Mouse (Mus musculus): ENCODE measurements at regions not wholly inside any gene's neighbourhood (a gene's known extent, or its start where the extent isn't known, plus 50 kb on each side); places are given as distances from the start of the nearest gene placed in this dataset.
A peak's percentile ranks its signal among the peaks of the same experiment; 100 is the strongest.

- Histone ChIP-seq H3K4me2 (ENCODE audit: low read length) (no peak overlapping the region), H3K9me3 (ENCODE audit: control insufficient read depth, low read length) (no peaks in the 10 kb centered on the region), H3K9ac (replicated peaks; ENCODE audit: low read depth, low read length) (no peak overlapping the region), H3K27ac (ENCODE audit: low read length) (no peak overlapping the region), H3K36me3 (ENCODE audit: control insufficient read depth, insufficient read depth) (no peaks in the 10 kb centered on the region), H3K4me3 (replicated peaks; ENCODE audit: low read length) (no peak overlapping the region), H3K27me3 (replicated peaks; ENCODE audit: control insufficient read depth, insufficient read depth, low read length) (no peaks in the 10 kb centered on the region), H3K4me1 (replicated peaks; ENCODE audit: control insufficient read depth, insufficient read depth, low read length) (no peaks in the 10 kb centered on the region)
- 86% methylated on average over 2 of the region's 2 CpGs for WGBS
- ATAC-seq, result no peak
These were observed 307.0 kb downstream of the Rnd3 start for GRCm38 (mm10) chr2:50841881-50842280.

GRCm38 (mm10) chr2:50835511-50836320, 313.2 kb downstream of the Rnd3 start:
- H3K27me3 ChIP-seq (replicated peaks; ENCODE audit: control insufficient read depth, insufficient read depth, low read length), result no peaks in the 10 kb centered on the region
- no peak overlapping the region for H3K4me2 ChIP-seq (ENCODE audit: low read length)
- peaks cover 6% of the 10 kb centered on the region; the same call in 1 of the 2 replicates for H3K4me1 ChIP-seq (replicated peaks; ENCODE audit: control insufficient read depth, insufficient read depth, low read length)
- no peak overlapping the region for H3K9ac ChIP-seq (replicated peaks; ENCODE audit: low read depth, low read length)
- no peak overlapping the region for H3K27ac ChIP-seq (ENCODE audit: low read length)
- no peaks in the 10 kb centered on the region for H3K36me3 ChIP-seq (ENCODE audit: control insufficient read depth, insufficient read depth)
- 43% methylated on average over 6 of the region's 6 CpGs for WGBS
- H3K4me3 ChIP-seq (replicated peaks; ENCODE audit: low read length), result no peak overlapping the region
- ATAC-seq, result peak; percentile 80
- no peaks in the 10 kb centered on the region for H3K9me3 ChIP-seq (ENCODE audit: control insufficient read depth, low read length)

DNA sequence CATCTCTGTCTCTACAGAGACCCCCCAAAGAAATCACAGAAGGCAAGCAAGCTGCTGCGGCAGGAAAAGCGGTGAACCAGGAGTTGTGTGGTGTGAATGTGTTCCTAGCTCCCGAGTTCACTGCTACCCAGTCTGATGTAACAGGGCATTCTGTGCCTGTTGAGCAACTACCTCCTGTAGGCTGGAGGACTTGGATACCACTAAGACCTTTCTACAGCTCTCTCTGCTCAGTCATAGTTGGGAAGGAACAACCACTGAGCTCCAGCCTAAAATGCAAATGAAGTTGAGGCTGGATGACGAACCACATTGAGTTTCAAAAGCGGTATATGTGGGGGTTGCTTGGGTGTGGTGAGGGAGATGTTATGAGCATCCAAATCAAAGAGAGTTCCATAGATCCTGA, 315.1 kb downstream of the Rnd3 start:
- 90% methylated on average over 5 of the region's 5 CpGs for WGBS
- Histone ChIP-seq H3K4me1 (replicated peaks; ENCODE audit: control insufficient read depth, insufficient read depth, low read length) (peaks cover 6% of the 10 kb centered on the region; the same call in 1 of the 2 replicates), H3K9me3 (ENCODE audit: control insufficient read depth, low read length) (no peaks in the 10 kb centered on the region)

DNA sequence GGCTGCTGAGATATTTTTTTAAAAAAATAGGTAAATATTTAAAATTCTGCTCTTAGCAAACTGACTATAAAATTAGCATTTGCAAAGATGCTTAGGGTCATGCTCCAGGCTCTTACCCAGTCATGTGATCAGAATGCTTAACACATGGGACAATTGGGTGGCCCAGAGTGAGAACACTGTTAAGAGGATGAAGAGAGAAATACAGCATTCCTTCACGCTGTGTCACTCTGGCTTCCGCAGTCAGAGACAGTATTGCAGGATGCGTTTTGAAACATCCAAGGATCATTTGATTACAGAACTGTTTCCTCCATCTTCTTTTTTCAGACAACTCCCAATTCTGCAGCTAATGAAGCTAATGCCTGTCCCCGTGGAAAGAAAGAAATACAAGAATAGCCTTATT, 316.4 kb downstream of the Rnd3 start:
- ATAC-seq, result no peak
- no peak overlapping the region for H3K4me2 ChIP-seq (ENCODE audit: low read length)
- WGBS, result 33% methylated on average over 4 of the region's 4 CpGs

More for the DNA sequence above, 315.1 kb downstream of the Rnd3 start:
- no peak overlapping the region for H3K27ac ChIP-seq (ENCODE audit: low read length)
- H3K9ac ChIP-seq (replicated peaks; ENCODE audit: low read depth, low read length), result no peak overlapping the region
- H3K4me2 ChIP-seq (ENCODE audit: low read length), result no peak overlapping the region
- H3K4me3 ChIP-seq (replicated peaks; ENCODE audit: low read length), result no peak overlapping the region
- H3K27me3 ChIP-seq (replicated peaks; ENCODE audit: control insufficient read depth, insufficient read depth, low read length), result no peaks in the 10 kb centered on the region
- no peaks in the 10 kb centered on the region for H3K36me3 ChIP-seq (ENCODE audit: control insufficient read depth, insufficient read depth)
- no peak for ATAC-seq

DNA sequence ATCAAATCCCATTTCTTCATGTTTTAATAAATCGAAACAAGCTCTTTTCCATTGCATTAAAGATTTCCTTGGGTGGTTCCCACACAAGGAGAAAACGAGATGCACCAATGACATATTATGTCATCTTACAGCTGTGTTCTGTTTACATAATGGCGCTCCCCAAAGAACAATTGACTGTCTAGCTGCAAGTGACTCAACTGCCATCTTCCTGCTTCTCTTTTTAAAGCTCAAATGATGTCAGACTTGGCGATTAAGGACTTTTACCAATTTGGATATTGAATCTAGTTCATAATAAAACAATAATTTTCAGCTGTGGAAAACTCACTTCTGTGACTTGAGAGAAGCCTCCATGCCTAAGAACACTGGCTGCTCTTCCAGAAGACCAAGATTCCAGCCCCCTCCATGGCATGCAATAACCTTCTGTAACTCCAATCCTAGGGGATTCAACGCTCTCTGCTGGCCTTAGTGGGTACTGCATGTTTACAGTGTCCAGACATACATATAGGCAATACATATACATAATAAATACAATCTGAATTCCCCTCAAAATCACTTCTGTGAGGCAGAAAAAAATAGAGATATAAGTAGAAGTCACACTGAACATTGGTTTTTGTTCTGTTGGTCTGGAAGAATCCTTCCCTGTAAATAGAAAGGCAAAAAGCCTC, 318.7 kb downstream of the Rnd3 start:
- Histone ChIP-seq H3K36me3 (ENCODE audit: control insufficient read depth, insufficient read depth) (no peaks in the 10 kb centered on the region), H3K4me3 (replicated peaks; ENCODE audit: low read length) (no peak overlapping the region), H3K4me1 (replicated peaks; ENCODE audit: control insufficient read depth, insufficient read depth, low read length) (peaks cover 2% of the 10 kb centered on the region; the same call in 1 of the 2 replicates), H3K27ac (ENCODE audit: low read length) (no peak overlapping the region), H3K9ac (replicated peaks; ENCODE audit: low read depth, low read length) (no peak overlapping the region), H3K9me3 (ENCODE audit: control insufficient read depth, low read length) (no peaks in the 10 kb centered on the region), H3K4me2 (ENCODE audit: low read length) (no peak overlapping the region), H3K27me3 (replicated peaks; ENCODE audit: control insufficient read depth, insufficient read depth, low read length) (no peaks in the 10 kb centered on the region)
- WGBS, result 75% methylated on average over 5 of the region's 5 CpGs
- no peak for ATAC-seq

More for the DNA sequence above, 316.4 kb downstream of the Rnd3 start:
- H3K9me3 ChIP-seq (ENCODE audit: control insufficient read depth, low read length), result no peaks in the 10 kb centered on the region
- peaks cover 6% of the 10 kb centered on the region; the same call in 1 of the 2 replicates for H3K4me1 ChIP-seq (replicated peaks; ENCODE audit: control insufficient read depth, insufficient read depth, low read length)
- H3K27me3 ChIP-seq (replicated peaks; ENCODE audit: control insufficient read depth, insufficient read depth, low read length), result no peaks in the 10 kb centered on the region
- H3K4me3 ChIP-seq (replicated peaks; ENCODE audit: low read length), result no peak overlapping the region
- H3K36me3 ChIP-seq (ENCODE audit: control insufficient read depth, insufficient read depth), result no peaks in the 10 kb centered on the region
- no peak overlapping the region for H3K27ac ChIP-seq (ENCODE audit: low read length)
- no peak overlapping the region for H3K9ac ChIP-seq (replicated peaks; ENCODE audit: low read depth, low read length)

DNA sequence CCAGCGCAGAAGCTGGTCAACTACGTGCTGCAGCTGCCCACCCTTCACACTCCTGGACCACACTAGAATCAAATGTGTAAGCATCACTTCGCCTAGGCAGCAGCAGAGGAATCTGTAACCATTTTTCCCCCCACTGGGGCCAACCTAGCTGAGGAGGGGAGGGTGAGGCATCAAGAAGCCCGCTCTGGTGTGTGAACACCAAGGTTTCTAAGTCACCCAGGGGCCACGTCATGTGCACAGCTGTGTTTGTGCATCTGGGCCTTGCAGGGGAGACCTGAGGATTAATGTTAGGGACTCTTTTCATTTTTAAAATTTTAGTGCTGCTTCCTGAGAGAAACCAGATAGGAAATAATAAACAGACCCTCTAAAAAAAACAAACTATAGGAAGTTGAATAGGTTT, 321.8 kb downstream of the Rnd3 start:
- no peak overlapping the region for H3K27ac ChIP-seq (ENCODE audit: low read length)
- no peak overlapping the region for H3K4me3 ChIP-seq (replicated peaks; ENCODE audit: low read length)
- H3K9me3 ChIP-seq (ENCODE audit: control insufficient read depth, low read length), result no peaks in the 10 kb centered on the region
- H3K9ac ChIP-seq (replicated peaks; ENCODE audit: low read depth, low read length), result no peak overlapping the region
- no peaks in the 10 kb centered on the region for H3K27me3 ChIP-seq (replicated peaks; ENCODE audit: control insufficient read depth, insufficient read depth, low read length)
- ATAC-seq, result no peak
- no peak overlapping the region for H3K4me2 ChIP-seq (ENCODE audit: low read length)
- no peaks in the 10 kb centered on the region for H3K36me3 ChIP-seq (ENCODE audit: control insufficient read depth, insufficient read depth)
- 89% methylated on average over 5 of the region's 5 CpGs for WGBS
- H3K4me1 ChIP-seq (replicated peaks; ENCODE audit: control insufficient read depth, insufficient read depth, low read length), result no peaks in the 10 kb centered on the region

DNA sequence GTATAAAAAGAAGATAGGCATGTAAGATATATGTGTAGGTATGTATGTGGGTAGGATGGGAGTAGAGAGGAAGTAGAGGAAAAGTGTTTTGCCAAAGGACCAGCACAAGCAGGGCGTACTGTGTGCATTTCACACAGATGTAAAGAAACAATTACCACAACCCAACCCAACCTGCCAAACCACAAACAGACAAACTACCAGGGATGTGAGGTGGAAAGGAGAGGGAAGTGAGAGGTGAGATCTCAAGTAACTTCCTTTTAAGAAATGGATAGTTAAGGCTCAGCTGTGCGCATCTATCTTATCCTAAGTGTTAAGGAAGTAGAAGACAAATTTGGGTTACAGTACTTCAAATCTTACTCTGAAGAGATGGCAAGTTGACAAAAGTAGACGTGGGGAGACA, 322.4 kb downstream of the Rnd3 start:
- Histone ChIP-seq H3K9me3 (ENCODE audit: control insufficient read depth, low read length) (no peaks in the 10 kb centered on the region), H3K4me1 (replicated peaks; ENCODE audit: control insufficient read depth, insufficient read depth, low read length) (no peaks in the 10 kb centered on the region), H3K27ac (ENCODE audit: low read length) (no peak overlapping the region), H3K4me2 (ENCODE audit: low read length) (no peak overlapping the region), H3K27me3 (replicated peaks; ENCODE audit: control insufficient read depth, insufficient read depth, low read length) (no peaks in the 10 kb centered on the region), H3K4me3 (replicated peaks; ENCODE audit: low read length) (no peak overlapping the region), H3K36me3 (ENCODE audit: control insufficient read depth, insufficient read depth) (no peaks in the 10 kb centered on the region), H3K9ac (replicated peaks; ENCODE audit: low read depth, low read length) (no peak overlapping the region)
- no peak for ATAC-seq
- 91% methylated on average over 3 of the region's 3 CpGs for WGBS

- WGBS, result 92% methylated on average over 5 of the region's 5 CpGs
These were observed 323.3 kb downstream of the Rnd3 start for GRCm38 (mm10) chr2:50825626-50826025.

DNA sequence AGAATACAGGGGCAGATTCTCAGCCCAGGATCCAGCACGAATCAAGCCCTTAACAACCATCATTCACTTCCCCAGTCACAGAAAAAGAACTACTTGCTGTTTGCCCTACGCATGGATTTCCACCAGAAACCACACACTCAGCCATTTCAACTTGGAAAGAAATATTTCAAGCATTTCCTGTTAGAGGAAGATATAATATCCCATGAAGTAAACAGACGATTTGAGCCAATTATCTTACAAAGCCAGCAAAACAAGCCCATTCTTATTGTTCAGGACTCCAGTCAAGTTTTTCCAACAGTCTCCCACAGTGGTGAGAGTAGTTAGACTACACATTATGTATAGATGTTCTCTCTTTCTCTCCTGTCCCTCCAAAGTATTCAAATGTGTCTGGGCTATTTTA, 324.1 kb downstream of the Rnd3 start:
- 77% methylated on average over 3 of the region's 3 CpGs for WGBS

More at GRCm38 (mm10) chr2:50825626-50826025, 323.3 kb downstream of the Rnd3 start:
- Histone ChIP-seq H3K36me3 (ENCODE audit: control insufficient read depth, insufficient read depth) (no peaks in the 10 kb centered on the region), H3K27me3 (replicated peaks; ENCODE audit: control insufficient read depth, insufficient read depth, low read length) (no peaks in the 10 kb centered on the region), H3K4me2 (ENCODE audit: low read length) (no peak overlapping the region), H3K4me1 (replicated peaks; ENCODE audit: control insufficient read depth, insufficient read depth, low read length) (no peaks in the 10 kb centered on the region), H3K9ac (replicated peaks; ENCODE audit: low read depth, low read length) (no peak overlapping the region), H3K27ac (ENCODE audit: low read length) (no peak overlapping the region), H3K4me3 (replicated peaks; ENCODE audit: low read length) (no peak overlapping the region), H3K9me3 (ENCODE audit: control insufficient read depth, low read length) (no peaks in the 10 kb centered on the region)
- ATAC-seq, result no peak

More for the DNA sequence above, 324.1 kb downstream of the Rnd3 start:
- Histone ChIP-seq H3K4me2 (ENCODE audit: low read length) (no peak overlapping the region), H3K27ac (ENCODE audit: low read length) (no peak overlapping the region), H3K27me3 (replicated peaks; ENCODE audit: control insufficient read depth, insufficient read depth, low read length) (no peaks in the 10 kb centered on the region), H3K9me3 (ENCODE audit: control insufficient read depth, low read length) (no peaks in the 10 kb centered on the region), H3K9ac (replicated peaks; ENCODE audit: low read depth, low read length) (no peak overlapping the region), H3K36me3 (ENCODE audit: control insufficient read depth, insufficient read depth) (no peaks in the 10 kb centered on the region), H3K4me3 (replicated peaks; ENCODE audit: low read length) (no peak overlapping the region), H3K4me1 (replicated peaks; ENCODE audit: control insufficient read depth, insufficient read depth, low read length) (no peaks in the 10 kb centered on the region)
- no peak for ATAC-seq
